Mouse (Mus musculus): ENCODE data around the gene Polg.

Gene Polg

DNA sequence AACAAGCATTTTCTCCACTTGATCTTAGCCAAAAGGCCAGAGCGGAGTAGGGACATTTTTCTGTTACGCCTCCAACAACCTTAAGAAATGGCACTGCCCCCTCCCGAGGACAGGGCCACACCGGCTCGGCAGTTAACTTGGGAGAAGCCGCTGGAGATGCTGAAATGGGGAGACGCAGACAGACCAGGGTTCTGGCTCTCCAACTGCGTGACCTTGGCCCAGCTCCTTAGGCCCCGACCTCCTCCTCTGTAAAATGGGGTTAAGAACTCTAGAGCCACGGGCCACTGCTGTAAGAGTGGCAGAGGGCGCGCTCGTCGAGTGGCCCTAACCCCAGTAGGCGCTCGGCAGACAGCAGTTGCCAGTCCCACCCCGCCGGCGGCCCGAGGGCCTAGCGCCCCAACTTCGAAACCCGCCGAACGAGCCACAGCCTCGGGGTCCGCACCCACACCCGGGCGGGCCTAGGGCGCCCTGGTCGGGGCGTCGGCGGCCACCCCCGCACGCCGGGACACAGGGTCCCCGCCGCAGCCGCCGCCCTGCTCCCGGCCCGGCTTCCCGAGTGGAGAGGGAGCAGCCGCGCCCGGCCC, 609 bp downstream of the Polg start:
- no peak for DNase-seq (ENCODE audit: low read depth, low spot score)

DNA sequence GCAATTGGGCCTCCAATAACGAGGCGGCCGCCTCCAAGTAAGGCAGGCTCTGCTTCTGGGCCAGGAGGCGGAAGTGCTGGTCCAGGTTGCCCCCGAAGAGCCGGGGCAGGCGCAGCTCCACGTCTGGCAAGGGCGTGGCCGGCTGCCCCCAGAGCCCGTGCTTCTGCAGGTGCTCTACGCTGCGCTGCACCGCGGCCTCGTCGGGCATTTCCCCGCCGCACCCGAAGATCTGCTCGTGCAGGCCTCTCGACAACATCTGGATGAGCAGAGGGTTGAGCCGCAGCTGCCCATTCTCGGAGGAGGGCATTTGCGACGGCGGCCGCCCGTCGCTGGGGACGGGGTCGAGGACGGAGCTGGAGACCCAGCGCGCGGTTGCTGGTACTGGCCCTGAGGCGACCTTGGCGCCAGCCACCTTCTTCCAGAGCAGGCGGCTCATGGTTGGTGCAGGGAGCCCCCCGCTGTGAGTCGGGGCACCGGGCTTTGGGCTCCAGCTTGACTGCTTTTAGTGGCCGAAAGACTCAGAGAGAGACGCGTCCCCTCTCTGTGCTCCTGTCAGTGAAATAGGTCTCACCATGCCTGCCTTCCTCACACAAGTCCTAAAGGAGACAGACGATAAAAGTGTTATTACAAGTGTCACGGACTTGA, 1.3 kb downstream of the Polg start:
- no peak for DNase-seq (ENCODE audit: low read depth, low spot score)

- no peak for DNase-seq (ENCODE audit: low read depth, low spot score)
These were observed 2.6 kb downstream of the Polg start for GRCm38 (mm10) chr7:79463376-79464077.

DNA sequence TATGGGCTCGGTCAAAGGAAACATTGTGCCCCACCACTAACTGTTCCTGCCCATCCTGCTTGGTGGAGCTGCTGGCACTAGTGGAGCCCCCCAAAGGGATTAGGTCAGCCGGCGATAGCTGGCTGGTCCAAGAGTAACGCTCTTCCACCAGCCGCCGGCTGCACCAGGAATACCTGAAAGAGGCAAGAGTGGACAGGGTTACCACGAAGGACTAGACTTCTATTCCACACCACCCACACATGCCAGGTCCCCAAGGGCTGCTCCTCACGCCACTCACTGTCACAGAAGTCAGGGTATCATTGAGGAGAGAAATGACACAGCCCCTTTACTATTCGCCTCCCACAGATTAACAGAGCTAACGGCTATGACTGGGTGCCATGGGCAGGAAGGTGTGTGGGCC, 4.4 kb downstream of the Polg start:
- no peak for DNase-seq (ENCODE audit: low read depth, low spot score)

DNA sequence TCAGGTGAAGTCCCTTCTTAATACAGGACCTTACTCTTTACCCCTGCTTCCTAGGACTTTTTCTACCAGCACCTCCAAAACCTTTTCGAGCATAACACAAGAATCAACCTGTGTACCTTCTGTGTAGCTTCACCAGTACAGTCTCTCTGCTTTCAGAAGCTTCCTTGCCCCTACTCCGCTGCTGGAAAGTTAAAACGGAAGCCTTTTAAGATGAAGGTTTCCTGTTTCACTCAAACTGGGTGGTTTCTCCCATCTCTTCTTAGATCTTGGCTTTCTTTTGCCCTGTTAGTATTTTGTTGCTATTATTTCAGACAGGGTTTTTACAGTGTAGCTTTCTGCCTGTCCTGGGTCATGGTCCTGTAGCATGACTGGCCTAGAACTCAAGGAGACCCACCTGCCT, 18.7 kb downstream of the Polg start:
- DNase-seq (ENCODE audit: low read depth, low spot score) = no peak

- no peak for DNase-seq (ENCODE audit: low read depth, low spot score)
These were observed 19.1 kb downstream of the Polg start for GRCm38 (mm10) chr7:79447048-79447447.

- no peak for DNase-seq (ENCODE audit: low read depth, low spot score)
These were observed 26.1 kb downstream of the Polg start for GRCm38 (mm10) chr7:79440035-79440434.

DNA sequence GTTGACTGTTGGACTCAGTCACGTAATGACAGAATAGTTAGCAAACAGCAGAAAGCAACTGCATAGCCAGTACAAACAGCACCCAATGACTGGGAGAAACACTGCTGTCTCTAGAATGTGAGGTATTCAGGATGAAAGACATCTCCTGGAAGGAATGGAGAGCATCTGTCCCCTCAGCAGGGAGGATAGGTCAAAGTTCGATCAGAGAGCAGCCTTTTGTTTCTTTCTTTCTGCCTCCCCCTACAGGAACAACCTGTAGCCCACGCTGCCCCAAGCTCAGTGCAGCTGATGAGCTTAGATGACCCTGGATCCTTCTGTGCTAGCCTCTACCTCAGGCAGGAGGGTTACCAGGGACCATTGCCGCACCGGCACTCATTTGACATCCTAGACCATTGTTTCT, 37.9 kb downstream of the Polg start:
- no peak for DNase-seq (ENCODE audit: low read depth, low spot score)

- no peak for DNase-seq (ENCODE audit: low read depth, low spot score)
These were observed 40.4 kb downstream of the Polg start for GRCm38 (mm10) chr7:79425804-79426203.

- no peak for DNase-seq (ENCODE audit: low read depth, low spot score)
These were observed 43.3 kb downstream of the Polg start for GRCm38 (mm10) chr7:79422876-79423275.

DNA sequence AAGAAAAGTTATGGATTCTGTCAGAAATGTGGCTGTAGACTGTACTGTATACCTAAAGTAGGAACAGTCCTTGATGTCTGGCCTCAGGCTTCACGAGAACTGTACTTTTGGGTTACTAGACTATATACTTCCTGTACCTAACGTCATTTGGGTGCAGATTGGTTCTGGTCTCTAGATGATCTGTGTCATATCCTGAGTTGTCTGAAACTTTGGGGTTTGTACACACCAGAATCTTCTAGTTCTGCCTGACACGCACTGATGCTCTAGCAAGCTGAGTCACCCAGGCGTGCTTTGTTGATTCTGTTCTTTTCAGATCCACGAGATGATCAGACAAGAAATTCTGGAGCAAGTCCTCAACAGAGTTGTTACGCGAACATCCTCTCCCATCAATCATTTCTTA, 46.2 kb downstream of the Polg start:
- DNase-seq (ENCODE audit: low read depth, low spot score) = no peak

DNA sequence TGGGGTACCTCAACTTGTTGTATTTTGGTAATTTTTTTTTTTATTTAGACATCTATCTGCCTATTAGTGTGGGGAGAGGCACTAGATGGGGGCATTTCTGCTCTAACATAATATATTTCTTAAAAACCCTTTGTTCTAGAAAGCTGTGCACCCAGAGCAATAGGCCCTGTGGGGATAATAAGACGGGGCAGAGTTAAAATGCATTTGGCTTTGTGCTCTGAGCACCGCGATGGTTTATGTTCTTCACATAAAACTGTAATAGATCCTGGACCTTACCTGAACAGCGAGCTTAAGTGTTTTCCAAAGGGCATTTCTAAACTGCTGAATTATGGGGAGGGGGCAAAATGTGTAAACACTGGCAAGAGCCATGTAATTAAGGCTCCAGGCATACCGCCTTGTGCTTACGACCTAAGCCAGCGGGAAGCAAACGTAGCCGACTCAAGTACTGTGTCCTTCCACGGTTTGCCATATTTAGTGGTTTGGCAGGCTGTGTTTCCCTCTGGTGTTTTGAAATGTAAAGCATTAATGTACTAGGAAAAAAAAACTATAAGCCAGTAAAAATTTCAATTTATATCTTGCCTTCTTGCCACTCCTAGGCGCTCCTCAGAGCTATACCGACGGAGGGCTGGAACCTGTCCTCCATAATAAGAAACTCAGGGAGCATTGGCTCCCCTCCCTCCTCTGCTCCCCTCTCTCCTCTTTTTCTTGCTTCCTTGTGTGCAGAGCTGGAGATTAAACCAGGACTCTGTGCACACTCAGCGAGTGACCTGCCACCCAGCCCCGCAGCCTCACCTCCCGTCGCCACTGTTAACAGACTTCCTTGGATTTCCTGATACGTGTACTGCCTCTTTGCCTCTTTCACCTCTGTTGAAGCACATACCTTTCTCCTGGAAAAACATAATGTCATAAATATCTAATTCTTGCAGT, 51.5 kb downstream of the Polg start:
- no peak for DNase-seq (ENCODE audit: low read depth, low spot score)

DNA sequence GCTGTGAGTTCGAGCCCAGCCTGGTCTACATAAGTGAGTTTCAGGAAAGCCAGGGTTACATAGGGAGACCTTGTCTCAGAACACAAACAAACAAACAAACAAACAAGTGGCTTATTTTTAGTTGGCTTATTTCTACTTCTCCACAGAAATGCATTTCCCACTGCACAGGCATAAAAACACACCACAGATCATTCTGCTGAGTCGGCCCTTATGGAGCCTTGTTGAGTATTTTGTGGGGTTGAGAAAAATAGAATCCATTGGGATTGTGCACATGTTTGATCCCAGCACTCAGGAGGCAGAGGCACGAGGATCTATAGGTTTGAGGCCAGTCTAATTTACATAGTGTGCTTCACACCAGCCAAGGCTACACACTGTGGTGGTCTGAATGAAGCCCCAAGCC, 65.9 kb downstream of the Polg start:
- DNase-seq (ENCODE audit: low read depth, low spot score) = no peak

GRCm38 (mm10) chr7:79398971-79399370, 67.2 kb downstream of the Polg start:
- no peak for DNase-seq (ENCODE audit: low read depth, low spot score)

- no peak for DNase-seq (ENCODE audit: low read depth, low spot score)
These were observed 67.7 kb downstream of the Polg start for GRCm38 (mm10) chr7:79398426-79398825.

GRCm38 (mm10) chr7:79397446-79397963, 68.7 kb downstream of the Polg start:
- no peak for DNase-seq (ENCODE audit: low read depth, low spot score)
